Mouse (Mus musculus): ENCODE data around the gene Cd81. TPM values are rescaled to one million over a fixed set of nuclear protein-coding genes. Genes with fewer than 3 reads are reported as not detected.
A peak's percentile ranks its signal among the peaks of the same experiment; 100 is the strongest.

Cd81 gene
- 684 and 894 TPM in 2 replicates for polyA plus RNA-seq (2011; ENCODE audit: insufficient read length, low read depth, missing spikeins)

DNA sequence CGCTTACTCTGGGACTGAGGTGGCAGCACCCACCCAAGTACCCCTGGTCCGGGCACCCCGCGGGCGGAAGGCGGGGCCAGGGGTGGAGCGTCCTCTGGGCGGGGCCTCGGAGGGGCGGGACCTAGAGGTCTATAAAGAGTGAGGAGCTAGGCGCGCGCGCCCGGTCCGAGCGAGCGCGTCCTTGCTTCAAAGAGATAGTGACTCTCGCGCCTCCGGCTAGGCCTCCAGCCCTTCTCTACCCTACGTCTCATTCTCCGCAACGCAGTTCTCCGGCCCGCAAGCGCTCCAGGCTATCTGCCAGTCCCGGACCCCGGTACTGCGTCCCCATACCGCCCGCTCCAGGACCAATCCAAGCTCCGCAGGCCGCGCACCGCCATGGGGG is at the start of gene Cd81:
Gene Cd81 (plus strand): TSS at position 114 of the 382 bp plus-strand sequence.
- H3K4me1 ChIP-seq (ENCODE audit: control insufficient read depth, insufficient read depth, low read length): peaks cover 7% of the 10 kb centered on the region
- peak within 1 kb of the TSS; percentile 91 for H3K4me3 ChIP-seq (ENCODE audit: insufficient read depth, low read length)
- peak; percentile 98 for TF ChIP-seq POLR2A (IDR thresholded peaks at IDR 0.05; ENCODE audit: low read depth, low read length)
- TF ChIP-seq CTCF (IDR thresholded peaks at IDR 0.05; ENCODE audit: borderline replicate concordance, insufficient read depth, low read length): no peak
- H3K27ac ChIP-seq (ENCODE audit: insufficient read depth, low read length): peak within 1 kb of the TSS; percentile 77

DNA sequence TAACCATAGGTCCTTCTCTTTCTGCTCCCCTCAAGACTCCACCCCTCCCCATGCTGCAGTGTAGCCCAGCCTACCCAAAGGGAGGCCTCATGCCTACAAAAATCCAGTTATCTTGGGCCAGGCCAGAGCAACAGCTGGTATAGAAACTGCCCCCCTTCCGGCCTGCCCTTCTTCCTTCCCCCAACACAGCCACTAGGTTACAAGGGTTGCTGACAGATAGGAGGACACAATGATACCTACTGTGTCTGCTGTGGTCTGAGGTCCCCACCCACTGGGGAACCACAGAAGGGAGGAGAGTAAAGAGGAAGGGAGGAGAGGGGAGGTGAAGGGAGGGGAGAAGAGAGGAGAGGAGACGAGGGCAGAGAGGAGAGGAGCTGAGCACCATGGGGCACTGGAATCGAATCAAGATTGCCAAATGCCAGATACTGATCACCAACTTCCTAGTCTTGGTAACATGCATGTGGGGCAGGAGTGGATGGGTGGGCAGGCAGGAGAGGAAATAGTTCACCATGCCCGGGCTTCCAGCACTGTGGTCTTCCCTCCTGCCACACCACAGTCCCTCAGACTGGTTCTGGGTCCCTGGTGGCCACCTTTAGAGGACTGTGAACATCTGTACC is 47.7 kb upstream of the Cd81 start, which contains the start of gene Tspan32:
Gene Tspan32 (plus strand): TSS at position 320 of the 617 bp plus-strand sequence.
- Histone ChIP-seq H3K4me1 (ENCODE audit: control insufficient read depth, insufficient read depth, low read length) (peaks cover 6% of the 10 kb centered on the region; the same call in 1 of the 2 replicates), H3K4me3 (ENCODE audit: insufficient read depth, low read length) (no peak within 1 kb of the TSS), H3K27ac (ENCODE audit: insufficient read depth, low read length) (no peak within 1 kb of the TSS)
- no peak for TF ChIP-seq CTCF (IDR thresholded peaks at IDR 0.05; ENCODE audit: borderline replicate concordance, insufficient read depth, low read length)
- no peak for TF ChIP-seq POLR2A (IDR thresholded peaks at IDR 0.05; ENCODE audit: low read depth, low read length)

DNA sequence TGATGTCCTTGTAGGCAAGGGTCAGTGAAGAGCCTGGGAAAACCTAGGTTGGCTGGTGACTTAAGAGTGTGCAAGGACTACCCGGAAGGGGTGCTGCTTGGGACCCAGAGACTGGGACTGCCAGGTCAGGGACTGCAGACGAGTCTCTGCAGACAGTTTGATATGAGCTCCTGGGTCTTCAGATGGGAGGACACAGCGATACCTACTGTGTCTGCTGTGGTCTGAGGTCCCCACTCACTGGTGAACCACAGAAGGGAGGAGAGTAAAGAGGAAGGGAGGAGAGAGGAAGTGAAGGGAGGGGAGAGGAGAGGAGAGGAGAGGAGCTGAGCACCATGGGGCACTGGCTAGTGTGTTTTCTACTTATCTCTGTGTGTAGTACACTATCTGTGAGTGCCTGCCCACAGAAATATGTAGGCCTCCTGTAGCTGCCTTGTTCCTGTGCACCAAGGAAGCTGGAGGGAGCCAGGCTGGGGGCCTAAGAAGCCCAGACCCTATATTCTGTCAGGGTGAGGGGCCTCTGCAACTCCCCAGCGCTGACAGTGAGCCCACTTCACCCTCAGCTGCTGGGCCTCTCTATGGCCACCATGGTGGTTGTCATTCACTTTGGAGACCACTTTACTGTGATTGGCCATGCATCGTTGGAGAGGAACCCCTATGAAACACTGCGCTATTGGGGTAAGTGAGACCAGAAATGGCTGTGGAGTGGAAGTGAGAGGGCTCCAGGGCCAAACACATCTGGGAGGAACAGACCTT is 47.0 kb upstream of the Cd81 start:
- H3K4me3 ChIP-seq (ENCODE audit: insufficient read depth, low read length): no peak overlapping the region
- no peak overlapping the region for H3K27ac ChIP-seq (ENCODE audit: insufficient read depth, low read length)
- peaks cover 7% of the 10 kb centered on the region; the same call in 1 of the 2 replicates for H3K4me1 ChIP-seq (ENCODE audit: control insufficient read depth, insufficient read depth, low read length)
- no peak for TF ChIP-seq CTCF (IDR thresholded peaks at IDR 0.05; ENCODE audit: borderline replicate concordance, insufficient read depth, low read length)
- TF ChIP-seq POLR2A (IDR thresholded peaks at IDR 0.05; ENCODE audit: low read depth, low read length): no peak

DNA sequence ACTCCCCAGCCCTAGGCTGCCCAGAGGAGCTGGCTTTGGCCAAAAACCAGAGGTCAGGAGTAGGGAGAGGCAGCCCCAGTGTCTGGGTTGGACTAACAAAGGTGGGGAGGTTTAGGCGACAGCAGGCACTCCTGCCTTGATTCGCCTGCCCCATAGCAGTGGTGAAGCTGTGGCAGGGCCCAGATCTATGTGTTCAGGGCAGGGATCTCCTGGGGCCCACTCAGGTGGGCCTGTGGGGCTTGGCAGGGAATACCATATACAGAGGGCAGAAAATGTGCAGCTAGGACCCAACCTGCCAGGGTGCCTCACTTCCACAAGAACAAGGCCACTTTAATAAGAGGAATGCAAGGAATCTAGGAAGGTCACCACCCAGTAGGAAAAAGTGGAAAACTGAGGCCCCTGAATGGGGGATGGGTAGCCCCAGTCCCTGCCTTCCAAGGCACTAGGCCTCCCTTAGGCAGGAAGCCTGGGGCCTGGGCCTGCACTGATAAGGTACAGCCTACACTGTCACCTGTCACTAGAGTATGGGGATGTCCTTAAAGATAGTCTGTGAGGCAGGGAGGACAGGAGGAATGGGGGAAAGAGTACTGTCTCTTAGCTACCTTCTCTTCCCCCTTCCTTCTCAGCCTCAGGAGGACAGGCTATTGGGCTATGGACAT is 46.3 kb upstream of the Cd81 start:
- TF ChIP-seq POLR2A (IDR thresholded peaks at IDR 0.05; ENCODE audit: low read depth, low read length) (no peak), CTCF (IDR thresholded peaks at IDR 0.05; ENCODE audit: borderline replicate concordance, insufficient read depth, low read length) (no peak)
- no peak overlapping the region for H3K27ac ChIP-seq (ENCODE audit: insufficient read depth, low read length)
- no peak overlapping the region for H3K4me3 ChIP-seq (ENCODE audit: insufficient read depth, low read length)
- peaks cover 7% of the 10 kb centered on the region; the same call in 1 of the 2 replicates for H3K4me1 ChIP-seq (ENCODE audit: control insufficient read depth, insufficient read depth, low read length)

DNA sequence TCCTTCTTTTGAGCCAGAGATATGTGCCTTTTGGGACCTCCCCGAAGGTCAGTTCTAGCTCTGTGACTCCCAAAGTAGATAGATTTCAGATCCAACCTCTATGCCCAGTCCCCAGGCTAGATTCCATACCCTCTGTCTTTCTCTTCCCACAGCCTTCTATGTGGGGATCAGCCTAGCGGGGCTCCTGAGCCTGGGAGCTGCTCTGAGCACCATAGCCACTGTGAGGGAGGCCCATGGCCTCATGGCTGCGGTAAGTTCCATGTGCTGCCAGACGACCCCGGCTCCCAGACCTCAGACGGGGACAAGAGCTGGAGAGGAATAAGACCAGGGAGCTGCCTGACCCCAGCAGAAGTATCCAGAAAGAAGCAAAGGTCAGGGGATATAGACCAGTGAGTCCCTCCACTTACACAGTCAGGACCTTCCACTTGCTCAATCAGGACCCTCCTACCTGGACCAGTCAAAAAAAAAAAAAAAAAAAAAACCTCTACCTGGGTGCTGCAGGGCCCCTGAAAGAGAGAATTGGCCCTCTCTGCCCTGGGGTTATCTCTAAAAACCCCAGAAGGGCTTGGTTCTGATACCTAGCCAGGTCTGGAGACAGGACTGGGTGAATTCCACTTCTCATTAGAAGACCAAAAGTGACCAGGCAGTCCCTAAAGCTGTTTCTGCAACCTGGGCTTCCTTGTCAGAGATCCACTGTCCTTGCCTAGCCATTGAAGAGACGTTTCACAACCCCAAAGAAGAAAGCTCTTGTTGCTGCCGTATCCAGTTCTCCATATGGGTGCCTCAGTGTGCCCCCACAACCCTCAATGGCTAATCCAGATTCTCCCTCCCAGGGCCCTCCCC is 45.6 kb upstream of the Cd81 start:
- Histone ChIP-seq H3K27ac (ENCODE audit: insufficient read depth, low read length) (no peak overlapping the region), H3K4me1 (ENCODE audit: control insufficient read depth, insufficient read depth, low read length) (peaks cover 7% of the 10 kb centered on the region; the same call in 1 of the 2 replicates), H3K4me3 (ENCODE audit: insufficient read depth, low read length) (no peak overlapping the region)
- TF ChIP-seq POLR2A (IDR thresholded peaks at IDR 0.05; ENCODE audit: low read depth, low read length) (no peak), CTCF (IDR thresholded peaks at IDR 0.05; ENCODE audit: borderline replicate concordance, insufficient read depth, low read length) (no peak)

DNA sequence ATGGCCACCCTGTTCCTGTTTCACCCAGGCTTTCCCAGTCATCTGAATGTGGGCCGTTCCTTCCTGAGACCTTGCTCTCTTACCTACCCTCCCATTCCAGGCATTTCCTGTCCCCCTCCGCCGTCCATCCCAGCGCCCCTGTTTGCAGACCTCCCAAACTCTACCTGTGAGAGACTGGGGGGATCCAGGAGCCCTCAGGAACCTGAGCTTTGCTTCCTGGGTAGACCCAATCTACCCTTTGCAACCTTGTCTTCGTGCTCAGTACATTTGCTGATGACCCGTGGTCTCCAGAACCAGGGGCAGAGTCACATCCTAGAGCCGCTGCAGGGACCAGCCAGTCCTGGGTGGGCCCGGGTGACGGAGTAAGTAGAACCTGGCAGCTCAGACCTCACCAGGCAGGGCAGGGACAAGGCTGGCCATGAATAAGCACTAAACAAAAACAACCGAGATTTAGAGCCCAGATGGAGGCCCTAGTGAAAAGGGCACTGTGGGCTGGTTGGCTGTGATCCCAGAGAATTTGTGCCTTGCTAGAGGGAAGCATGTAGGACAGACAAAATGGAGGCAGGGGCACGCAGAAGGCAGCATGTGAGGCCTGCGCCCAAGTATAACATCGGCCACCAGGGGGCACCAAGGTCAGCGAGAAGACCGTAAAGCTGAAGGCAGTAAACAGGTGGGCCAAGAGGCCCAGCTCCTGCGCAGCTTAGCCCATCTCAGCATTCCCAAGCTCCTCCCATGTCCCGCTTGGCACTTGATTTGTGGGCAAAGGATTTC is 44.8 kb upstream of the Cd81 start:
- H3K27ac ChIP-seq (ENCODE audit: insufficient read depth, low read length): peak overlapping the region; percentile 60
- TF ChIP-seq POLR2A (IDR thresholded peaks at IDR 0.05; ENCODE audit: low read depth, low read length) (no peak), CTCF (IDR thresholded peaks at IDR 0.05; ENCODE audit: borderline replicate concordance, insufficient read depth, low read length) (peak; percentile 95)
- peaks cover 7% of the 10 kb centered on the region; the same call in 1 of the 2 replicates for H3K4me1 ChIP-seq (ENCODE audit: control insufficient read depth, insufficient read depth, low read length)
- H3K4me3 ChIP-seq (ENCODE audit: insufficient read depth, low read length): no peak overlapping the region

DNA sequence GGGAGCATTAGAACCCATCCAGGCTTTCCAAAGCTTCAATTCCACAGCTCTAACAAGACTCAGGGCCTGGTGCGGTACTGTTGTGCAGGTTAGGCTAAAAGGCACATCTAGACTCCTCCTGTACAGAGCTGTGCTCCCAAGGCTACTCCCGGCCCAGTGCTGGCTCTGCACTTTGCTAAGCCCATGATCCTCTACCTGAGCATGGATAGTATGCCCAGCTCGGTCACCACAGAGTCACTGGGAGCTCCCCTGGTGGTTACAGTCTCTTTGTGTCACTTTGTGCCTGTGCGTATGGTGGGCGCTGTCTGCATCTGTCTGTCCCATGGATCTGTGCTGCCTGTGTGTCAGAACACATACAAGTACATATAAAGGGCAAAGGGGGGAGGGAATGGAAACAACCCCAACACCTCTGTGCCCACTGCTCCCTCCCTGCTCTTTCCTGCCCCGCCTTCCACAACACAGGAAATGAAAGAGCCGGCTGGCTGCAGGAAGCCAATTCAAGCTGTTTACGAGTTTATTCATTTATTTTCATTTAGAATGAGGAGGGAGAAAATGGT is 44.1 kb upstream of the Cd81 start:
- TF ChIP-seq POLR2A (IDR thresholded peaks at IDR 0.05; ENCODE audit: low read depth, low read length) (no peak), CTCF (IDR thresholded peaks at IDR 0.05; ENCODE audit: borderline replicate concordance, insufficient read depth, low read length) (no peak)
- Histone ChIP-seq H3K4me3 (ENCODE audit: insufficient read depth, low read length) (no peak overlapping the region), H3K27ac (ENCODE audit: insufficient read depth, low read length) (peak overlapping the region; percentile 60), H3K4me1 (ENCODE audit: control insufficient read depth, insufficient read depth, low read length) (peaks cover 10% of the 10 kb centered on the region; the same call in 1 of the 2 replicates)

DNA sequence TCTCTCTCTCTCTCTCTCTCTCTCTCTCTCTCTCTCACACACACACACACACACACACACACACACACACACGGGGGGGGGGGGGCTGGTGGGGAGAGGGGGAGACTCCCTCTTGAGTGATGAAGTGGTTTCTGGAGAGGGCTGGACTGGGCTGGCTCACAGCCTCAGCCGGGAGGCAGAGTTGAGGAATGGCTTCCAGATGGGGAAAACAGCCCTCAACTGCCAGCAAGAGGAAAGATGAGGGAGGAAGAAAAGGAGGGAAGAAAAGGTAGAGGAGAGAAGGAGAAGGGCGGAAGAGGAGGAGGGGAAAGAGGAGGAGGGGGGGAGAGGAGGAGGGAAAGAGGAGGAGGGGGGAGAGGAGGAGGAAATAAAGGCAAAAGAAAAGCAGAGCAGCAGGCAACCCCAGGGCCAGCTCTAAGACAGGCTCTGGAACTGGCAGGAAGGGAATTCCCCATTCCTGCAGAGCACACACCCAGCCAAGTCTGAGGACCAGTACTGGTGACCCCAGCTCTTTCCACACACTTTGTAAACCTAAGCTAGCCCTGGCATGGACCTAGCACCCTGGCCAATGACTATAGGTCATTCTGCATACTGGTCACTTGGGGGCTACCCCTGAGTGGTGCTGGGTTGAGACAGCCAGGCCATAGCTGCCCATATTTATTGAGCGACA is 43.4 kb upstream of the Cd81 start:
- no peak for TF ChIP-seq CTCF (IDR thresholded peaks at IDR 0.05; ENCODE audit: borderline replicate concordance, insufficient read depth, low read length)
- peak; percentile 54 for TF ChIP-seq POLR2A (IDR thresholded peaks at IDR 0.05; ENCODE audit: low read depth, low read length)
- Histone ChIP-seq H3K27ac (ENCODE audit: insufficient read depth, low read length) (peak overlapping the region; percentile 60), H3K4me1 (ENCODE audit: control insufficient read depth, insufficient read depth, low read length) (peaks cover 12% of the 10 kb centered on the region), H3K4me3 (ENCODE audit: insufficient read depth, low read length) (no peak overlapping the region)

Data from embryonic fibroblast, embryonic 13.5 days (primary cell).